Mouse (Mus musculus): ENCODE results near the gene Defb36. TPM values are rescaled to one million over a fixed set of nuclear protein-coding genes. Genes with fewer than 3 reads are reported as not detected.

Gene Defb36
- total and polyA plus RNA-seq, 3 experiments = not detected

DNA sequence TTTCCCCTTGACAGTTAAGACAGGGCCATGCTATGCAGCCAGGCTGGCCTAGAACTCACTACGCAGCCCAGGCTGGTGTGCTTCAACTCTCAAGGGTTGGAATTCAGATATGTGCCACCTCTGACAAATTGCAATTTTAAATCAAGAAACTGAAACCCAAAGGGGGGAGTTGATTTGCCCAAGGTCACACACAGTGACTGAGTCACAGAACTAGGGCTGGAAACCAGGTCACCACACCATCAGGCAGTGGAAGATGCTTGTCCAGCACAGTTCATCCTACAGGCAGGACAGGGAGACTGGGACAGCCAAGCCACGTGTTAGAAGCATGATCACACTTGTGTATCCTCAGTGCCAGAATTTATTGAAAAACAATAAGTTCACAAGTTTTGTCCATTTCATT lies 20.4 kb downstream of the Defb36 start:
- Histone ChIP-seq H3K4me1 (ENCODE audit: insufficient read depth, low read depth, low read length) (no peaks in the 10 kb centered on the region), H3K36me3 (replicated peaks) (no peaks in the 10 kb centered on the region), H3K27me3 (ENCODE audit: insufficient read depth, low read length) (peaks cover 18% of the 10 kb centered on the region), H3K4me3 (ENCODE audit: low read depth, low read length) (no peak overlapping the region), H3K9me3 (replicated peaks) (no peaks in the 10 kb centered on the region)
- no peak for TF ChIP-seq GATA2 (IDR thresholded peaks at IDR 0.05; ENCODE audit: borderline replicate concordance, low read depth, low read length)
- no peak for TF ChIP-seq TAL1 (conservative IDR thresholded peaks at IDR 0.05; ENCODE audit: low read depth, low read length)
- TF ChIP-seq POLR2AphosphoS5 (IDR thresholded peaks at IDR 0.05; ENCODE audit: insufficient replicate concordance, low read depth, low read length) = no peak
- no peak for TF ChIP-seq CTCF (IDR thresholded peaks at IDR 0.05; ENCODE audit: low read depth, low read length)
- no peak for TF ChIP-seq GATA1 (IDR thresholded peaks at IDR 0.05; ENCODE audit: borderline replicate concordance, low read length)
- no peak for DNase-seq (ENCODE audit: low spot score)
- ATAC-seq (ENCODE audit: extremely low read depth, insufficient number of reproducible peaks, low FRiP score, poor library complexity, severe bottlenecking) = no peak

DNA sequence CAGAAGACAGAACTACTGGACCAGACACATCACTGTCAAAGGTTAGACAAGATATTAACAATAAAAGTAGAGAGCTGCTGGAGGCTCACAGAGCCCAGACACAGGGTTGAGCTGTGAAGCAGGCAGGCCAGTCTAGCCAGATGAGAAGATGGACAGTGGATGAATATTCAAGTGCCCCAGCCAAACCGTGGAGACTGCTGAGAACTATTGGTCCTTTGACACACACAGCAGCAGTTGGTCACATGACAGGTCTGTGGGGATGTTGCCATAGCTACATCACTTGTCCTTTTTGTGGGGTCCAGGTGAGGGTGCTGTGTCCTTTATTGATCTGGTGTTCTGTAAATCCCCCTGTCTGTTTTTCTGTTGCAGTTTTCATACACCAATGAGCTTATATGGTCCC lies 21.1 kb downstream of the Defb36 start:
- H3K27me3 ChIP-seq (ENCODE audit: insufficient read depth, low read length) = peaks cover 15% of the 10 kb centered on the region
- H3K4me1 ChIP-seq (ENCODE audit: insufficient read depth, low read depth, low read length) = no peaks in the 10 kb centered on the region
- no peak for DNase-seq (ENCODE audit: low spot score)
- no peaks in the 10 kb centered on the region for H3K9me3 ChIP-seq (replicated peaks)
- no peak overlapping the region for H3K4me3 ChIP-seq (ENCODE audit: low read depth, low read length)
- no peaks in the 10 kb centered on the region for H3K36me3 ChIP-seq (replicated peaks)
- no peak for ATAC-seq (ENCODE audit: extremely low read depth, insufficient number of reproducible peaks, low FRiP score, poor library complexity, severe bottlenecking)
- TF ChIP-seq GATA1 (IDR thresholded peaks at IDR 0.05; ENCODE audit: borderline replicate concordance, low read length) = no peak
- TF ChIP-seq POLR2AphosphoS5 (IDR thresholded peaks at IDR 0.05; ENCODE audit: insufficient replicate concordance, low read depth, low read length) = no peak
- TF ChIP-seq CTCF (IDR thresholded peaks at IDR 0.05; ENCODE audit: low read depth, low read length) = no peak
- no peak for TF ChIP-seq TAL1 (conservative IDR thresholded peaks at IDR 0.05; ENCODE audit: low read depth, low read length)
- no peak for TF ChIP-seq GATA2 (IDR thresholded peaks at IDR 0.05; ENCODE audit: borderline replicate concordance, low read depth, low read length)

DNA sequence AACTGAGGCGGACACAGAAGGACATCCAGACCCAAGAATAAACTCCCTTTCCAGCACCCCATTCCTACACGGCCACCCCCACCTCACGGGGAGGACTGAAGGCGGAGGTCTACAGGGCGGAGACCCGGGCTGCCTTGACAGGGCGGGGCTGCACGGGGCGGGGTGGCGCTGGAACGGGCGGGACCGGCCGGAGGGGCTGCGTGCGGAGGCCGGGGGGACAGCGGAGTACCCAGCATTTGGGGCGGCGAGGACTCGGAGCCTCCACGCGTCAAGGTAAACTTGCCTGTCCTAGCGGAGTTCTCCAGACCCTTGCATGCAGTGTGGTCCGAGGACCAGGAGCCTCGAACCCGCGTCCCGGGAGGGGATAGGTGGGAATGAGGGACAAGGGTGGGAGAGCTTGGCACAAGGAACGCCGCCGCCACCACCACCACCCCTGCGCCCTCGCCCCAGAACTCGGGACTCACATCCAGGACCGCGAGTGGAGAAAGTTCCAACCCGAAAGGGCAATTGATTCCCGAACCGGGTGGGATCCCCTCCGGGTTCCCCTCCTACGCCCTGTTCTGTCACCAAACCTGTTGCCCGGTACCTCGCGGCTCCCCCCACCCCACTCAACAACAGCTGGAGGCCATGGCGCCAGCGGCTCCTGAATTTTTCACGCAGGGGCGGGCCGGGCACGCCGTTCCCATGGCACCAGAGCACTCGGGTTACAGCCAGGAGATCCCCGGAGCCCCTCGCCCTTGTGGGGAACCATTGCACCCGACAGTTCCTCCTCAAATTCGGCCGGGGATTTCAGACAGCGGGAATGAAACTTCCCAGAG lies 22.9 kb downstream of the Defb36 start, which contains the start of gene Rem1:
Gene Rem1 (plus strand): TSS at position 178 of the 818 bp plus-strand sequence.
- ATAC-seq (ENCODE audit: extremely low read depth, insufficient number of reproducible peaks, low FRiP score, poor library complexity, severe bottlenecking) = no peak
- H3K4me1 ChIP-seq (ENCODE audit: insufficient read depth, low read depth, low read length) = no peaks in the 10 kb centered on the region
- no peaks in the 10 kb centered on the region for H3K9me3 ChIP-seq (replicated peaks)
- DNase-seq (ENCODE audit: low spot score) = no peak
- H3K27me3 ChIP-seq (ENCODE audit: insufficient read depth, low read length) = peaks cover 14% of the 10 kb centered on the region
- TF ChIP-seq CTCF (IDR thresholded peaks at IDR 0.05; ENCODE audit: low read depth, low read length) (no peak), POLR2AphosphoS5 (IDR thresholded peaks at IDR 0.05; ENCODE audit: insufficient replicate concordance, low read depth, low read length) (no peak), TAL1 (conservative IDR thresholded peaks at IDR 0.05; ENCODE audit: low read depth, low read length) (no peak), GATA1 (IDR thresholded peaks at IDR 0.05; ENCODE audit: borderline replicate concordance, low read length) (no peak), GATA2 (IDR thresholded peaks at IDR 0.05; ENCODE audit: borderline replicate concordance, low read depth, low read length) (no peak)
- H3K36me3 ChIP-seq (replicated peaks) = no peaks in the 10 kb centered on the region
- H3K4me3 ChIP-seq (ENCODE audit: low read depth, low read length) = no peak within 1 kb of the TSS

DNA sequence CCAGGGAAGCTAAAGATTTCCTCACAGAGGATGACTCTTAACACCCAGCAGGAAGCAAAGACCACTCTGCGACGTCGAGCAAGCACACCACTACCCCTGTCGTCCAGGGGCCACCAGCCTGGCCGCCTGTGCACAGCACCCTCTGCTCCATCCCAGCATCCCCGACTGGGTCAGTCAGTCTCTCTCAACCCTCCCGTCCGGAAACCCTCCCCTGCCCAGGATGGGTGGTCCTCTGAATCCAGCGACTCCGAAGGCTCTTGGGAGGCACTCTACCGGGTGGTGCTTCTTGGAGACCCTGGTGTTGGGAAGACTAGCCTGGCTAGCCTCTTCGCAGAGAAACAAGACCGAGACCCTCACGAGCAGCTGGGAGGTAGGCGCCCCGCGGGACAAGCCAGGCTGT lies 23.9 kb downstream of the Defb36 start:
- DNase-seq (ENCODE audit: low spot score) (no peak), ATAC-seq (ENCODE audit: extremely low read depth, insufficient number of reproducible peaks, low FRiP score, poor library complexity, severe bottlenecking) (no peak)
- Histone ChIP-seq H3K4me1 (ENCODE audit: insufficient read depth, low read depth, low read length) (no peaks in the 10 kb centered on the region), H3K27me3 (ENCODE audit: insufficient read depth, low read length) (peaks cover 14% of the 10 kb centered on the region), H3K9me3 (replicated peaks) (no peaks in the 10 kb centered on the region), H3K36me3 (replicated peaks) (no peaks in the 10 kb centered on the region), H3K4me3 (ENCODE audit: low read depth, low read length) (no peak overlapping the region)
- TF ChIP-seq GATA2 (IDR thresholded peaks at IDR 0.05; ENCODE audit: borderline replicate concordance, low read depth, low read length) (no peak), CTCF (IDR thresholded peaks at IDR 0.05; ENCODE audit: low read depth, low read length) (no peak), TAL1 (conservative IDR thresholded peaks at IDR 0.05; ENCODE audit: low read depth, low read length) (no peak), POLR2AphosphoS5 (IDR thresholded peaks at IDR 0.05; ENCODE audit: insufficient replicate concordance, low read depth, low read length) (no peak), GATA1 (IDR thresholded peaks at IDR 0.05; ENCODE audit: borderline replicate concordance, low read length) (no peak)

- no peak for ATAC-seq (ENCODE audit: extremely low read depth, insufficient number of reproducible peaks, low FRiP score, poor library complexity, severe bottlenecking)
- peaks cover 14% of the 10 kb centered on the region for H3K27me3 ChIP-seq (ENCODE audit: insufficient read depth, low read length)
- no peak for TF ChIP-seq CTCF (IDR thresholded peaks at IDR 0.05; ENCODE audit: low read depth, low read length)
- TF ChIP-seq GATA2 (IDR thresholded peaks at IDR 0.05; ENCODE audit: borderline replicate concordance, low read depth, low read length) = no peak
- no peak for TF ChIP-seq TAL1 (conservative IDR thresholded peaks at IDR 0.05; ENCODE audit: low read depth, low read length)
- no peak for TF ChIP-seq GATA1 (IDR thresholded peaks at IDR 0.05; ENCODE audit: borderline replicate concordance, low read length)
- TF ChIP-seq POLR2AphosphoS5 (IDR thresholded peaks at IDR 0.05; ENCODE audit: insufficient replicate concordance, low read depth, low read length) = no peak
- H3K4me3 ChIP-seq (ENCODE audit: low read depth, low read length) = no peak overlapping the region
- no peaks in the 10 kb centered on the region for H3K4me1 ChIP-seq (ENCODE audit: insufficient read depth, low read depth, low read length)
- DNase-seq (ENCODE audit: low spot score) = no peak
- H3K36me3 ChIP-seq (replicated peaks) = no peaks in the 10 kb centered on the region
- no peaks in the 10 kb centered on the region for H3K9me3 ChIP-seq (replicated peaks)
These were observed 25.1 kb downstream of the Defb36 start for GRCm38 (mm10) chr2:152629239-152629638.

- H3K4me1 ChIP-seq (ENCODE audit: insufficient read depth, low read depth, low read length) = no peaks in the 10 kb centered on the region
- peaks cover 12% of the 10 kb centered on the region for H3K27me3 ChIP-seq (ENCODE audit: insufficient read depth, low read length)
- TF ChIP-seq CTCF (IDR thresholded peaks at IDR 0.05; ENCODE audit: low read depth, low read length) (no peak), GATA2 (IDR thresholded peaks at IDR 0.05; ENCODE audit: borderline replicate concordance, low read depth, low read length) (no peak), POLR2AphosphoS5 (IDR thresholded peaks at IDR 0.05; ENCODE audit: insufficient replicate concordance, low read depth, low read length) (no peak), TAL1 (conservative IDR thresholded peaks at IDR 0.05; ENCODE audit: low read depth, low read length) (no peak), GATA1 (IDR thresholded peaks at IDR 0.05; ENCODE audit: borderline replicate concordance, low read length) (no peak)
- no peak overlapping the region for H3K4me3 ChIP-seq (ENCODE audit: low read depth, low read length)
- no peaks in the 10 kb centered on the region for H3K36me3 ChIP-seq (replicated peaks)
- ATAC-seq (ENCODE audit: extremely low read depth, insufficient number of reproducible peaks, low FRiP score, poor library complexity, severe bottlenecking) = no peak
- DNase-seq (ENCODE audit: low spot score) = no peak
- no peaks in the 10 kb centered on the region for H3K9me3 ChIP-seq (replicated peaks)
These were observed 25.8 kb downstream of the Defb36 start for GRCm38 (mm10) chr2:152629904-152630303.

All from G1E (cell line).